Mouse (Mus musculus) megakaryocyte, embryonic 14.5 days (primary cell): Measurements from ENCODE around the gene Ccr1. TPM values are rescaled to one million over a fixed set of nuclear protein-coding genes. Genes with fewer than 3 reads are reported as not detected.

Experiments
- H3K27me3 ChIP-seq: replicated peaks from 2 replicates; pipeline ENCODE3; 2012; ENCODE audit warnings: inconsistent platforms
- H3K36me3 ChIP-seq: replicated peaks from 2 replicates; pipeline ENCODE3; 2012; ENCODE audit warnings: low read length, inconsistent platforms, mixed read lengths
- H3K4me1 ChIP-seq: 2 replicates; pipeline ENCODE4 v1.6.1; 2012; ENCODE audit warnings: inconsistent platforms
- H3K4me3 ChIP-seq: replicated peaks from 2 replicates; pipeline ENCODE3; 2012; ENCODE audit warnings: moderate library complexity, mild to moderate bottlenecking, inconsistent platforms
- H3K9me3 ChIP-seq: 2 replicates; pipeline ENCODE4 v1.6.1; 2012; ENCODE audit warnings: inconsistent platforms
- FLI1 ChIP-seq: IDR thresholded peaks from 2 replicates; pipeline ENCODE4 v1.6.1; 2012; ENCODE audit warnings: low read length, inconsistent platforms, mixed read lengths
- GATA1 ChIP-seq: IDR thresholded peaks from 3 replicates; pipeline ENCODE4 v1.6.1; 2012; ENCODE audit warnings: mixed read lengths, low read length, inconsistent platforms, borderline replicate concordance
- polyA plus RNA-seq: library from polyadenylated mRNA; stranded (reverse); fragments of >175 nt; gene quantifications from 2 replicates; pipeline ENCODE4 v1.2.3, GENCODE M21; 2012; ENCODE audit warnings: low replicate concordance; ENCODE audit not compliant: insufficient read depth

Ccr1 gene
- 0.30 TPM in 1 of 2 replicates, not detected in the other for polyA plus RNA-seq

DNA sequence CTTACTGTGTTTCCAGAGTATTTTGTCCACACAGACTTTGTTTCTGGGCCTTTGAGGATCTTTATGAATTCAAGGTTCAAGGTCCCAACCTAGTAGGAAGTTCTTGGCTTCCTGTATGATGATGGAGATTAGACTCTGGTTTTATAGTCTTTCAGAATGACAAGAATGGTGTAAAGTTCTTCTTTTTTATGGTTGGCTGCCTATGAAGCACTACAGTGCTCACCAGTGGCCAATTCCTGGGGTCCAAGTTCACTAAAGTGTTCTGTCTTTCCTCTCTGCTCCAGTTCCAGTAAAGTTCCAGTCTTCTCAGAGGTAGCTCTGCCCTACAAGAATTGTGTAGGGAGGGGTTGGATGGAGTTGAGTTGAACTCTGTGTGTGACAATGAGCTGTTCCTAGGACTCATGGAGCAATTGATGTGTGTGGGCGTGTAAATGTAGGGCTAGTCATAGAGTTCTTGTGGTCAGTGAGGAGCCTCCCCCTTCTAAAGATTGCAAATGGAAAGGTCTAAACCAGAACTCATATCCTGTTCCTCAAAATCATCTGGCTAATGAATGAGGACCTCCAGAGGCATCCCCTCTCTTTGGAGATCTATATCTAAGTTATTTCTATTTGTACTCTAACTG lies at the start of gene Ccr1:
Gene Ccr1 (minus strand): TSS at position 403 of the 623 bp plus-strand sequence.
- Histone ChIP-seq H3K4me3 (peak within 1 kb of the TSS; percentile 28), H3K4me1 (peaks cover 23% of the 10 kb centered on the region), H3K36me3 (no peaks in the 10 kb centered on the region), H3K9me3 (no peaks in the 10 kb centered on the region), H3K27me3 (no peaks in the 10 kb centered on the region)
- TF ChIP-seq GATA1 (no peak), FLI1 (no peak)

DNA sequence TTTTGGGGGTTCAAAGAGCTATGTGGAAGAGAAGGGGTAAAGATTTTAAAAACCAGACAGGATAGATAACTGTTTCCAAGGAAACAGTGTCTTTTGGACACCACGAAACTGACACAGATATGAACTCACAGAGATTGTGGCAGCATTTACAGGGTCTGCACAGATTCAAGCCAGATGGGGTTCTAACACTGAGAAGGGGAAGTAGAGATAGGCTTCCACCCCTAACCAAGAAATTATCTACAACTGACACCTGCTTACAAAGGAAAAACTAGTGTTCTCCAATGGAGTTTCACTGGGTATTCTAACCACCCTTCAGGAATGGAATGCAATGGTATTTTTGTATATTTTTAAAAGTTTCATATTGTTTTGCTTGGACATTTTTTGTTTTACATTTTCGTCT lies 47.6 kb upstream of the Ccr1 start:
- Histone ChIP-seq H3K4me1 (peaks cover 15% of the 10 kb centered on the region; the same call in 1 of the 2 replicates), H3K9me3 (no peaks in the 10 kb centered on the region), H3K4me3 (no peak overlapping the region), H3K27me3 (peaks cover 13% of the 10 kb centered on the region), H3K36me3 (no peaks in the 10 kb centered on the region)
- no peak for TF ChIP-seq GATA1
- no peak for TF ChIP-seq FLI1

DNA sequence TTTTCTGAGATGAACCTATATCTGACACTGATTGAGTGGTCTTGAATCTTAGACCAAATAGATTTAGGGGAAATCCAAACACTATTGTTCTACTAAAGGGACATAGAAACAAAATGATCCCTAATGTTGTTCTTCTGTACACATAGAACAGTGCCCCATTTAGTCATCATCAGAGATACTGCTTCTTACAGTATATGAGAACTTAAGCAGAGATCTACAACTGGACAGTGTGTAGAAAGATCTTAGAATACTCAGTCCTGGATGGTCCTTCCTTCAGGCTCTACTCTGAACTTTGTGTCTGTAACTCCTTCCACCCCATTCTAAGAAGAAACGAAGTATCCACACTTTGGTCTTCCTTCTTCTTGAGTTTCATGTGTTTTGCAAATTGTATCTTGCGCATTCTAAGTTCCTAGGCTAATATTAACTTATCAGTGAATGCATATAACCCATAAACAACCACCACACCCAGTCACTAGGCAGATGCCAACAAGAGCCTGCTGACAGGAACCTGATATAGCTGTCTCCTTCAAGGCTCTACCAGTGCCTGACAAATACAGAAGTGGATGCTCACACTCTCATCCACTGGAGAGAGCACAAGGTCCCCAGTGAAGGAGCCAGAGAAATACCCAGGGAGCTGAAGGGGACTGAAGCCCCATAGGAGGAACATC lies 46.6 kb upstream of the Ccr1 start:
- Histone ChIP-seq H3K4me1 (peaks cover 18% of the 10 kb centered on the region; the same call in 1 of the 2 replicates), H3K36me3 (no peaks in the 10 kb centered on the region), H3K27me3 (peaks cover 13% of the 10 kb centered on the region), H3K9me3 (no peaks in the 10 kb centered on the region), H3K4me3 (no peak overlapping the region)
- TF ChIP-seq GATA1, result no peak
- no peak for TF ChIP-seq FLI1

DNA sequence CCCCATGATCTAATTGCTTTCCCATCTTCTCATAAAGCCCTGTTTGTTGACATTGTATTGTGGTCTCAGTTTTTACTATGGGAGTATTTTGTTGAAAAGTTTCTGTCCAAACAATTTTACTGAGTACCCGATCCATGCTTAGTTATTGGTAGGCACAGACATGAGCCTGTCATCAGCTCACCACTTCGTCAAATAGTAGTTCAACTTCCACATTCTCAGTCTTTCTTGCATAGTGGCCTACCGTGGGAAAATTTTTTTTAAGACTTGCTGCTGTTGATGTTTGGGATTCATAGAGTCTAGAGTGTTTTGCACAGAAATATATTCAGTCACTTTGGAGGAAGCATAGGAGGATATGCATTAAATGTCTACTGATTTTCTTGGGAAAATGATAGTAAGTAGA lies 44.8 kb upstream of the Ccr1 start:
- Histone ChIP-seq H3K4me3 (no peak overlapping the region), H3K4me1 (peaks cover 19% of the 10 kb centered on the region; the same call in 1 of the 2 replicates), H3K27me3 (peaks cover 13% of the 10 kb centered on the region), H3K9me3 (no peaks in the 10 kb centered on the region), H3K36me3 (no peaks in the 10 kb centered on the region)
- no peak for TF ChIP-seq GATA1
- TF ChIP-seq FLI1, result no peak

DNA sequence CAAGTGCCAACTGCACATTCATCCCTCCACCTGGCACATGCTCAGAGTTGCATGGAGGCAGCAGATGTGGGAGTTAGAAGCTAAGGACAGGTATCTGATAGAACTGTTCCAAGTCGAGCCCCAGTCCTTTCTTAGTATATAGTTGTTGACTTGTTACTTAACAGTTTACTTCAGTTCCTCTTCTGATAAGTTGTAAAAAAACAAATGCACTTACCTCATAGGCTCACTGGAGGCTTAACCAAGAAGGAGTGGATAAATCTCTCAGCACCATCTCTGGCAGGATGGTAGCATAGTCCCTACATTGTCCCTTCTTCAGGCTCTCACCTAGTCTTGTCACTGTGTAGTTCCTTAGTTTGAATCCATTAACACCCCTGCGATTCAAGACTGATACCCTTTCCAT lies 44.2 kb upstream of the Ccr1 start:
- Histone ChIP-seq H3K4me1 (peaks cover 19% of the 10 kb centered on the region; the same call in 1 of the 2 replicates), H3K27me3 (peaks cover 13% of the 10 kb centered on the region), H3K9me3 (no peaks in the 10 kb centered on the region), H3K36me3 (no peaks in the 10 kb centered on the region), H3K4me3 (no peak overlapping the region)
- TF ChIP-seq GATA1 (no peak), FLI1 (no peak)

DNA sequence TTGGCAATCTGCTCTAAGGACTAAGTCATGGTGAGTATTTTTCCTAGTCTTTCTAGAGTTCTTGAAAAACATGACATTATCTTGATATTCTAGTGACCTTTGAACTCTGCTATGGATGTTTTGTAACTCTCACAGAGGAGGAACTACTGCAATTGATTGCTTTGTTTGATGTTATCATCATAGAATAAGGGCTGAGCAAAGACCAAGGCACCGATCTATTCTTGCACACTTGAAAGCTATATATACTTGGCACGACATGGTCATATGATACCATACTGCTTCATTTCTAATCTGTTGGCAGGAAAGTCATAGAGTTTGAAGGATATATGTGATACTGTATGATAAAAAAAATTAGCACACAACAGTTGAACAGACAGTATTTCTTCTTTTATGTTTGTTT lies 31.3 kb upstream of the Ccr1 start:
- Histone ChIP-seq H3K27me3 (no peaks in the 10 kb centered on the region), H3K9me3 (no peaks in the 10 kb centered on the region), H3K4me1 (peaks cover 13% of the 10 kb centered on the region), H3K4me3 (no peak overlapping the region), H3K36me3 (no peaks in the 10 kb centered on the region)
- TF ChIP-seq GATA1 (no peak), FLI1 (no peak)

DNA sequence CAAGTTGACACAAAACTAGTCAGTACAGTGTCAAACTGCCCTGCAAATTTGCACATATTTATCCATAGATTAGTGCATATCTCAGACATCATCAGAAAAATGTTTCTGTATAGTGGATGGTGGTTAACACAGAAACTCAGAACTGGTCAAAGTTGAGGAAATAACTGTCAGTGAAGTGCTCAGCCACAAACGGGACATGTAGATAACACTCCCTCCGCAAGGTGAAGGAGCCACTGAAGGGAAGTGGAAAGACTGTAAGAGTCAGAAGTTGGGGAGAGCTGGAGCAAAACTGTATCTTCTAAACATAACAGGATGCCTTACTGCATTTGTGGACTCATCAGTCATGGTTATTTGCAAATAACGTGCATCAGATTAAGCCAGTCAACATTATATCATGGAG lies 29.2 kb upstream of the Ccr1 start:
- no peaks in the 10 kb centered on the region for H3K36me3 ChIP-seq
- no peak for TF ChIP-seq GATA1
- no peak for TF ChIP-seq FLI1
- peaks cover 17% of the 10 kb centered on the region for H3K4me1 ChIP-seq
- no peak overlapping the region for H3K4me3 ChIP-seq
- no peaks in the 10 kb centered on the region for H3K9me3 ChIP-seq
- no peaks in the 10 kb centered on the region for H3K27me3 ChIP-seq

DNA sequence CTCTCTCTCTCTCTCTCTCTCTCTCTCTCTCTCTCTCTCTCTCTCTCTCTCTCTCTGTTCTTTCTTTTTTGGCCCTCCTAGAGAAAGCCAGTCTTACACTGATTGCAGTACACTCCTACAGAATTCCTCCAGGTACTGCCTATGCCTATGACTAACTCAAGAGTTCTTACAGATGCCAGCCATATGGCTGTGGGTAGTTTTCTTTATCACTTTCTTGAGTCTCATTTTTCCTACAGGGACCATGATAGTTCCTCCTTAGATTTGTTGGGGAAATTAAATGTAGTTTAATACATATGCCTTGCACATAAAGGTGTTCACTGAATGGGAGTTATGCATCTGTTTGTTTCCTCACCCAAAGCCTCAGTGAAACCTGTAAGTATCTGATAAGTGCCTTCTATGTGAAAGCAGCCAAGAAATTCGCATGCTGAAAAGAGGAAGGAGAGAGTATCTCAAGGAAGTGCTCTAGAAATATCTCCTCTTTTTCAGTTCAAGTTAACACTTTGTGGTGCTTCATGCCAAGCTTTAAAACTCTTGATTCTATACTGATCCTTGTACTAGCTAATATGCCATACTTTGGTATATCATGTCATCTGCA lies 22.9 kb upstream of the Ccr1 start:
- Histone ChIP-seq H3K9me3 (no peaks in the 10 kb centered on the region), H3K27me3 (no peaks in the 10 kb centered on the region), H3K36me3 (no peaks in the 10 kb centered on the region), H3K4me1 (peaks cover 42% of the 10 kb centered on the region), H3K4me3 (no peak overlapping the region)
- TF ChIP-seq GATA1, result no peak
- TF ChIP-seq FLI1, result no peak

DNA sequence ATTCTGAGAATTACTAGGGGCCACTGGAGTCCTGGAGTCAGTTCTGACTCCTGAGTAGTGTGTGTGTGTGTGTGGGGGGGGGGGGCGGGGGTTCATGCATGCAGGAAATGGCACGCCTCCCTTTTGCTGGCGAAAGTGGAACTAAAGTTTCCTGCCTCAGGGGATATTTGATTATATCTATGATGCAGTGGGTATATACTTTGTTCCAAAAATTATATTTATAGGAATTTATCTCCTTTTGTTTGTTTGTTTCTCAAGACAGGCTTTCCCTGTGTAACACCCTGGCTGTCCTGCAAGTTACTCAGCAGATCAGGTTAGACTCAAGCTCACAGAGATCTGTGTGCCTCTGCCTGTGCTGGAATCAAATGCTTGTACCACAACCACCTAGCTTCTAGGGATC lies 21.2 kb upstream of the Ccr1 start:
- no peak for TF ChIP-seq FLI1
- no peak for TF ChIP-seq GATA1
- Histone ChIP-seq H3K36me3 (no peaks in the 10 kb centered on the region), H3K27me3 (no peaks in the 10 kb centered on the region), H3K4me3 (peak overlapping the region; percentile 62), H3K9me3 (no peaks in the 10 kb centered on the region), H3K4me1 (peaks cover 59% of the 10 kb centered on the region)

DNA sequence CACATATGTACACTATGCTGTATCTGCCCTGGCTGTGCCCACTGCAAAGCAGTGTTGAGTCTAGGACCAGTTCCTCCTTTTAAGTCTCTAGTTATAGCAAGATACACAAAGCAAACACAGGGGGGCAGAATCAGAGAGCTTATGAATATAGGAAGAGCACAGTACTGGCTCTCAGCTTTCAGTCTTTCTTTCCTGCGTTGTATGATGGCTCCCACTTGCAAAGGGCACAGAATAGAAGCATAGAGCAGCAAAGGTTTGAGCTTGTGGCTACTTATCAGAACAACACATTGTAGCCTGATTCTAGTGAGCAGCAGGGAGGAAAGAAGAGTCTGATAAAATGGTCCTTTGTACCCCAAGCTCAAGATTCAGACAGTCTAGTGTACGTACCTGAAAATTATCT lies 17.7 kb upstream of the Ccr1 start:
- Histone ChIP-seq H3K4me3 (no peak overlapping the region), H3K9me3 (no peaks in the 10 kb centered on the region), H3K36me3 (no peaks in the 10 kb centered on the region), H3K4me1 (peaks cover 76% of the 10 kb centered on the region), H3K27me3 (no peaks in the 10 kb centered on the region)
- TF ChIP-seq GATA1 (no peak), FLI1 (no peak)
